Mouse (Mus musculus): Measurements from ENCODE around the gene Retnlb.

DNA sequence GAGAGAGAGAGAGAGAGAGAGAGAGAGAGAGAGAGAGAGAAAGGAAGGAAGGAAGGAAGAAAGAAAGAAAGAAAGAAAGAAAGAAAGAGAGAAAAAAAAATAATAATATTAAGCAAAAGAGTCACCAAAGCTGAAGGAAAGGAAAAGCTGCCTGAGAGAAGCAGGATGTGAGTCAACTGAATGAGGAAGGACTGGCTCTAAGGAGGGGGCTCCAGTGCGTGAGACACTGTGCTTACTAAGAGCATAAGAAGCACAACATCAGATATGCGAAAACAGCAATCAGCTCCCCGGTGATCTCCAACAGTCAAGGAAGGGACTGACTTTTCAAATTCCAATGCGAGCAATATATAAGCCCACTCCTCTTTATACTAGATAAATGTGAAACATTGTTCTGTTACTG lies 12.4 kb downstream of the Retnlb start:
- TF ChIP-seq CTCF (IDR thresholded peaks at IDR 0.05; ENCODE audit: low read depth) = no peak
- no peak for TF ChIP-seq EP300 (IDR thresholded peaks at IDR 0.05; ENCODE audit: low read depth)
